Mouse (Mus musculus) embryonic facial prominence, embryonic 14.5 days (tissue): ENCODE measurements around the gene Borcs5. TPM values are rescaled to one million over a fixed set of nuclear protein-coding genes. Genes with fewer than 3 reads are reported as not detected.

ENCODE experiments used
- ATAC-seq: fragments of 200-750 bp; cut with Nextera tagmentation; 2 replicates; pipeline ENCODE4 v1.8.0; 2017; ENCODE audit warnings: low read depth, moderate number of reproducible peaks, moderate TSS enrichment
- DNase-seq: peaks from one replicate; pipeline ENCODE4 v3.0.0-alpha.2; 2015; ENCODE audit warnings: low spot score
- H3K27ac ChIP-seq: fragments of 300-500 bp; sonication (generic); replicated peaks from 2 replicates; pipeline ENCODE4 v1.5.1; 2014; ENCODE audit warnings: low read depth, mild to moderate bottlenecking, low read length, moderate library complexity
- H3K27me3 ChIP-seq: fragments of 300-500 bp; sonication (generic); replicated peaks from 2 replicates; pipeline ENCODE4 v1.6.1; 2014; ENCODE audit warnings: low read length; ENCODE audit not compliant: control insufficient read depth, insufficient read depth
- H3K36me3 ChIP-seq: fragments of 300-500 bp; sonication (generic); 2 replicates; pipeline ENCODE4 v1.6.1; 2014; ENCODE audit warnings: low read length, mixed read lengths; ENCODE audit not compliant: control insufficient read depth, insufficient read depth
- H3K4me1 ChIP-seq: fragments of 300-500 bp; sonication (generic); 2 replicates; pipeline ENCODE4 v1.6.1; 2014; ENCODE audit warnings: antibody characterized with exemption, low read length; ENCODE audit not compliant: control insufficient read depth, insufficient read depth
- H3K4me2 ChIP-seq: fragments of 300-500 bp; sonication (generic); 2 replicates; pipeline ENCODE4 v1.6.1; 2014; ENCODE audit warnings: low read depth, mild to moderate bottlenecking, low read length, moderate library complexity, mixed read lengths
- H3K4me3 ChIP-seq: fragments of 300-500 bp; sonication (generic); 2 replicates; pipeline ENCODE4 v1.5.1; 2014; ENCODE audit warnings: low read depth, mild to moderate bottlenecking, low read length
- H3K9ac ChIP-seq: fragments of 300-500 bp; sonication (generic); 2 replicates; pipeline ENCODE4 v1.6.1; 2014; ENCODE audit warnings: low read depth, mild to moderate bottlenecking, low read length, moderate library complexity, mixed read lengths
- H3K9me3 ChIP-seq: fragments of 300-500 bp; sonication (generic); 2 replicates; pipeline ENCODE4 v1.6.1; 2016; ENCODE audit warnings: low read length; ENCODE audit not compliant: control insufficient read depth
- WGBS: fragments of 180-500 bp; shearing (Covaris S2); extraction: QIAGEN DNeasy Blood & Tissue Kit; methylation state at CpG from one replicate; pipeline ENCODE4 v1.1.7; 2014; 5-methylcytosine and 5-hydroxymethylcytosine counted together
- polyA plus RNA-seq: library from polyadenylated mRNA; unstranded; fragments of >200 nt; fragmentation: Nextera tagmentation; extraction: Ambion mirVana; gene quantifications from 2 replicates; pipeline ENCODE4 v1.2.1, GENCODE M21; 2014

Gene Borcs5
- polyA plus RNA-seq, 1 experiment from 2014 or later: 18.0 TPM

- 73% methylated on average over 5 of the region's 5 CpGs for WGBS
- Histone ChIP-seq H3K4me1 (peaks cover 6% of the 10 kb centered on the region), H3K4me2 (no peak overlapping the region), H3K27me3 (no peaks in the 10 kb centered on the region), H3K9ac (no peak overlapping the region), H3K36me3 (peaks cover 10% of the 10 kb centered on the region; the same call in 1 of the 2 replicates), H3K9me3 (no peaks in the 10 kb centered on the region), H3K4me3 (no peak overlapping the region), H3K27ac (no peak overlapping the region)
- DNase-seq: no peak
- peak; percentile 62 for ATAC-seq
These were observed 9.0 kb downstream of the Borcs5 start for GRCm38 (mm10) chr6:134648356-134648755.

DNA sequence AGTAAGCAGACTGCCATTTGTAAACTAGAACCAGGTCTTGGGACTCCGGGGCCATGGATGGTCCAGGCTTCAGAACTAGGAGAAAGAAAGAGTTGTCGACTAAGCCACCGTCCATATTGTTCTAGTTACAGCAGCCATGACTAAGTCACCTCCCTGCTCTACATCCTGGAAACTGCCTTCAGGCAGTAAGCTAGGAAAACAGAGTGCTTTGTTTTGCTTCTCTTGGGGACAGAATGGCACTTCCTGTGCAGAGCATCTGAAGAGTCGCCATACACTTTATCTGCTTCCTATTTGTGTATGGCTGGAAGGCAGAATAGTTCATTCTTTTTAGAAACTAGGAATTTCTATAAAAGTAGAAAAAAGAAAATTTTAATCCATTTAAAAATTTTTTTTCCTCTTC lies 17.2 kb downstream of the Borcs5 start:
- Histone ChIP-seq H3K9me3 (no peaks in the 10 kb centered on the region), H3K36me3 (no peaks in the 10 kb centered on the region), H3K27ac (peak overlapping the region; percentile 42), H3K9ac (no peak overlapping the region), H3K4me1 (no peaks in the 10 kb centered on the region), H3K4me3 (no peak overlapping the region), H3K4me2 (no peak overlapping the region), H3K27me3 (no peaks in the 10 kb centered on the region)
- DNase-seq (peak; percentile 45), ATAC-seq (no peak)
- WGBS: 28% methylated on average over 4 of the region's 4 CpGs

DNA sequence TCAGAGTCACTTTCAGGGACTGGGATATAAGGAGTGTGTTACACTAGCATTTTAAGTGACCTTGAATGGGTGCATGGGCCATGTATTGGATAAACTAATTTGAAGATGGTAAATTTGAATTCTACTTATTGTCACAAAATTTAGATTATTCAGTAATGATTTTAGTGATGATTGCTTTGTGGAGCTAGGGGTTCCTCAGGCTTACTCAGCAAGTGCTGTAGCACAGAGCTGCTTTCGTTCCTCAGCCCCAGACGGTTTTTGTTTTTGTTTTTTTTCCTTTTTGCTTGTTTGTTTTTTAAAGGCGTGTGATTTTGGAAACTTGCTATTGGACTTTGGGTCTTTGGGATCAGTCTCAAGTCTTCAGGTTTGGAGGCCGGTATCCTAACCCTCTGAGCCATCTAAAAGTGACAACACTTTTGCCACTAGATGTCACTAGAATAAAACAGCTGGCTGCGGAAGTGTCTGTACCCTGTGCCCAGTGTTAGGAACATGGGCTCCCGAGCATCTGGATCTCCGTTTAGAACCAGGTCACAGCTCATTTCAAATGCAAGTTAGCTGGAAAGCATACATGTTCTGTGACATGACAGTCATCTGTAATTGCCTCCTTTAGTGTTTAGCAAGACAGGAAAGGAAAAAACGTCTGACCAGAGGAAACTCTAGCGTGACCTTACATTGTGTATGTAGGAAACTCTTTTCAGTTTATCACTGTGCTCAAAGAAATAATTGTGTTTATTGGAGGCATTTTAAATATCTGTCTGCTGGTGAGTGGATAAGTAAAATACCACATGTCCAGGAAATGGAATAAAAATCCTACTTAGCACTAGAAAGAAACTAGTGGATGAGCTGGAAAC lies 20.0 kb downstream of the Borcs5 start:
- 18% methylated on average over 9 of the region's 9 CpGs for WGBS
- H3K27ac ChIP-seq: 0 out of 2 replicates have a peak overlapping the region, but pooled peaks have one; percentile 33
- no peaks in the 10 kb centered on the region for H3K4me1 ChIP-seq
- no peaks in the 10 kb centered on the region for H3K36me3 ChIP-seq
- DNase-seq (peak; percentile 80), ATAC-seq (peak; percentile 91)
- 0 out of 2 replicates have a peak overlapping the region, but pooled peaks have one; percentile 24 for H3K4me2 ChIP-seq
- H3K9ac ChIP-seq: no peak overlapping the region
- H3K4me3 ChIP-seq: no peak overlapping the region
- no peaks in the 10 kb centered on the region for H3K27me3 ChIP-seq
- no peaks in the 10 kb centered on the region for H3K9me3 ChIP-seq

DNA sequence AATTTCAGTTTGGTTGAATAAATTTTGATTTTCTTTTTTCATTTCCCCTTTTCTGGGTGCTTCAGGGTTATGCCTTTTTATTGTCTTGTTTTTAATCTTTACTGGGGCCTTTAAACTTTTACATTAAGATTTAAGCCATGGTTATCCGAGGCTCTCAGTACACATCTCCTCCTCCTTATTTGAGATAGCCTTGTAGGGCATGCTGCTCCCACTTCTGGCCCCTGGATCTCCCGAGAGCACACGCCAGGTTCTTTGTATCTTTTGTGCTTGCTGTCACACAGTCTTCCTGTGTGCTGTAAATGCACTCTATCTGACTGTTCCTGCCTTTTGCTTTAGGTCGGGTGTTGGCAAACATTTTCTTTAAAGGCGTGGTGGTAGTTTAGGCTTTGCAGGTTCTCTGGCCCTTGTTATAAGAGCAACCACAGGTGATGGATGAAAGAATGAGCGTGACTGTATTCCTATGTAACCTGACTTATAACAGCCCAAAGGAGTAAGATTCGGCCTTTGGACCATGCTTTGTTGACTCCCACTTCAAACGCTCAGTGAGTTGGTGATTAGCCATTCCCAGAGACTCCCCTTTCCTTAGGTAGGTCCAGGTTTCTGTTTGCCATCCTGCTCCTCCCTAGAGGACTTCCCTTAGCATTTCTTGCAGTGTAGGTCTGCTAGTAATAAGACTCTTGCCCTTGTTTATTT lies 21.6 kb downstream of the Borcs5 start:
- no peaks in the 10 kb centered on the region for H3K36me3 ChIP-seq
- no peak overlapping the region for H3K4me3 ChIP-seq
- 81% methylated on average over 8 of the region's 8 CpGs for WGBS
- no peaks in the 10 kb centered on the region for H3K27me3 ChIP-seq
- no peak overlapping the region for H3K9ac ChIP-seq
- DNase-seq (no peak), ATAC-seq (no peak)
- no peaks in the 10 kb centered on the region for H3K9me3 ChIP-seq
- no peak overlapping the region for H3K4me2 ChIP-seq
- no peaks in the 10 kb centered on the region for H3K4me1 ChIP-seq
- no peak overlapping the region for H3K27ac ChIP-seq

DNA sequence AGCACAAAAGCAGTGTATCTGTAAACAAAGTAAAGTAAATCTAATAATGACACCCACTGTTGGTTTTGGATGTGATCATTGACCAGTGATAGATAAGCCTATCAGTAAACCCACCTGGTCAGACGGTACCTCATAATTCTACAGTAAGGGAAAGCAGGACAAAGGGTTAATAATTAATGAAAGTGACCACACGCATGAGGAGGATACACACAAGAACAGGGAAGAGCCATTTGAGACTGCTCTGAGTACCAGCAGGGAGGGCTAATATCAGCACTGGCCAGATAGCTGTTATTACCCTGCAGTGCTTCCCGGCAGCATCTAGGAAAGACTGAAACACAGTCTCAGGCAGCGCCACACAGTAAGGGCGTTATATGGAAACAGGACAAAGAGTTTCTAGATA lies 25.3 kb downstream of the Borcs5 start:
- no peaks in the 10 kb centered on the region for H3K9me3 ChIP-seq
- ATAC-seq: no peak
- H3K4me2 ChIP-seq: no peak overlapping the region
- no peak overlapping the region for H3K9ac ChIP-seq
- H3K27me3 ChIP-seq: no peaks in the 10 kb centered on the region
- DNase-seq: no peak
- H3K4me3 ChIP-seq: no peak overlapping the region
- 0 out of 2 replicates have a peak, but pooled peaks cover 5% of the 10 kb centered on the region for H3K4me1 ChIP-seq
- H3K36me3 ChIP-seq: no peaks in the 10 kb centered on the region
- no peak overlapping the region for H3K27ac ChIP-seq
- 82% methylated on average over 5 of the region's 5 CpGs for WGBS

DNA sequence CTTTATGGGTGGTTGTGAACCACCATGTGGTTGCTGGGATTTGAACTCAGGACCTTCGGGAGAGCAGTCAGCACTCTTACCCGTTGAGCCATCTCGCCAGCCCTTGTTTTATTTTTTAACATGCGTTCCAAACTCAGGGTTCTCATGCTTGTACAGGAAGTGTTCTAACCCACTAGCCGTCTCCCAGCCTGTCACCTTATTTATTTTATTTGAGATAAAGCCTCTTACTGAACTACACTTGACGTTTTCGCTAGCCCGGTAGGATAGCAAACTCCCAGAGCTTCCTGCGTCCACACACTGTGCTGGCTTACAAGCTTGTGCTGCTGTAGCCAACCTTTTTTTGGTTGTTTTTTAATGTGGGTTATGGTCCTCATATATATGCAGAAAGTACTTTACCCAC lies 26.5 kb downstream of the Borcs5 start:
- Histone ChIP-seq H3K9ac (no peak overlapping the region), H3K9me3 (no peaks in the 10 kb centered on the region), H3K27me3 (no peaks in the 10 kb centered on the region), H3K4me3 (no peak overlapping the region), H3K36me3 (no peaks in the 10 kb centered on the region), H3K27ac (no peak overlapping the region), H3K4me1 (0 out of 2 replicates have a peak, but pooled peaks cover 5% of the 10 kb centered on the region), H3K4me2 (no peak overlapping the region)
- no peak for ATAC-seq
- WGBS: 77% methylated on average over 9 of the region's 9 CpGs
- DNase-seq: no peak

DNA sequence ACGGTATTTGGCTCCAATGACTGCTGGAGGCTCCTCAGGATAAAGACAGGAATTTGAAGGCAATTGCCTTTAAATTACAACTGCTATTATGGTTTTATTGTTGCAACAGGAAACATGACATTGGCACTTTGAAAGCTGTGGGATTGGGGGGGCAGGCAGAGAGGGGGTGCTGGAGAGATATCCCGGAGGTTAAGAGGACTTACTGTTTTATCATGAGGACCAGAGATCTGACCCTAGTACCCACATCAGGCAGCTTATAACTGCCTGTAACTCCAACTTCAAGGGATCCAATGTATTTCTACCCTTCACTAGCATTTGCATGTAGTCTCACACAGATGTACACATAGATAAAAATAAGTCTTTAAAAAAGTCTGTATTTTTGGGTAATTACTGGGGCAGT lies 29.2 kb downstream of the Borcs5 start:
- H3K27me3 ChIP-seq: no peaks in the 10 kb centered on the region

DNA sequence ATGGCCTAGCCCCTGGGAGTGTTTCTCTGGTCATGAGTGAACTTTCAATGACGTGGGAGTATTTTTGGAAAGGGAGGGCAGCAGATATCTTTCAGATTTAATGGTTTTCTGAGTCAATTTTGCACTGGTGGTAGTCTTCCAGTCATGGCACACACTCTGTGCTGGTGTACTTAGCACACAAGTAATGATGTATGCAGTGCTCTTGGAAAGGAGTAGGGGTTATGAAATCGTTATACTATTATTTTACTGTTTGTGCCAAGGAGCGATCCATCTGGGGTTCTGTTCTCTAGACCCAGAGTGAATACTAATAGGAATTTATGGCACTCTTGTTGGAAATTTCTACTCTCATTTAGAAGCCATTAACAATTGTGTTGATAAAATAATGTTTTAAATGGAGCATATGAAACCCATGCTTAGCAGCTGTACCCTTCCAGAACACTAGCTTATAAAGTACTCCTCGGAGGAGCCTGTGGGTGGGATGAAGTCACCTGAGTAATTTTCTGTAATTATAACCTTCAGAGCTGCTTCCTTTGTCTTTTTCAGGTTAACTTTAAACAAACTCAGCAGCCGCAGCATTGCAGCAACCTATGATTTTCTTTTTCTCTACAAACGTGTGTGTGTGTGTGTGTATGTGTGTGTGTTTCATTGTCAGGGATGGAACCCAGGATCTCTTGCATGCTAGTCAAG lies 30.0 kb downstream of the Borcs5 start:
- Histone ChIP-seq H3K9me3 (no peaks in the 10 kb centered on the region), H3K27me3 (no peaks in the 10 kb centered on the region), H3K4me2 (no peak overlapping the region), H3K4me3 (no peak overlapping the region), H3K9ac (no peak overlapping the region), H3K36me3 (no peaks in the 10 kb centered on the region), H3K4me1 (peaks cover 5% of the 10 kb centered on the region; the same call in 1 of the 2 replicates), H3K27ac (no peak overlapping the region)
- DNase-seq (no peak), ATAC-seq (no peak)
- 70% methylated on average over 6 of the region's 6 CpGs for WGBS

More for the DNA sequence above, 29.2 kb downstream of the Borcs5 start:
- H3K4me2 ChIP-seq: no peak overlapping the region
- no peak overlapping the region for H3K27ac ChIP-seq
- H3K4me3 ChIP-seq: no peak overlapping the region
- peaks cover 5% of the 10 kb centered on the region; the same call in 1 of the 2 replicates for H3K4me1 ChIP-seq
- no peak for ATAC-seq
- H3K9me3 ChIP-seq: no peaks in the 10 kb centered on the region
- H3K36me3 ChIP-seq: no peaks in the 10 kb centered on the region
- WGBS: 77% methylated on average over 2 of the region's 2 CpGs
- no peak for DNase-seq
- no peak overlapping the region for H3K9ac ChIP-seq
